Mouse (Mus musculus): ENCODE results near the gene Cnih2.

Cnih2 gene

DNA sequence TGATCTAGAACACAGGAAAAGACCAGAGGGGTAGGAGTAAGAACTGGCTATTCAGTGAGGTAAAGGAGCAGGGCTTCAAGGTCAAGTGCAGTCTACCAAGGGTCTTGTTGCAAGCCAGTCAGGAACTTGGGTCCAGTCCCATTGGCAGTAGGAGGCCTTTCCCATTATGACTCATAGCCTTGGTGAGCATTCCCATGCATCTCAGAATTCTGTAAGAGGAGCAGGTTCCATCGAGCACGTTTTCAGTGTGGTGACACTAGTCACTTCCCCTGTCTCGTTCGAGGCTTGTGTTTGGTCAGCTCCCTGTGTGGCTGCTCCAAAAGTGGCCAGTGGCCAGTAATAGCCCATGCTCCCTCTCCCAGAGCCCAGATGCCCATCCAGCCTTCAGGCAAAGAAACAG, 52.8 kb downstream of the Cnih2 start:
- in situ Hi-C loops (cut with MboI, MseI): no loop called here
